Mouse (Mus musculus) ES-E14 (cell line): ENCODE measurements around the gene Gadd45a. TPM values are rescaled to one million over a fixed set of nuclear protein-coding genes. Genes with fewer than 3 reads are reported as not detected.

Experiments
- DNase-seq: peaks from one replicate; pipeline ENCODE4 v3.0.0-alpha.2; 2013; ENCODE audit warnings: low read depth, low spot score
- H3K27ac ChIP-seq: 2 replicates; pipeline ENCODE4 v1.5.1; 2012; ENCODE audit warnings: low read depth, mild to moderate bottlenecking, low read length, moderate library complexity, mixed read lengths; ENCODE audit not compliant: poor library complexity, insufficient read depth, severe bottlenecking
- H3K36me3 ChIP-seq: 2 replicates; pipeline ENCODE4 v1.6.1; 2012; ENCODE audit warnings: mild to moderate bottlenecking, low read length, moderate library complexity, mixed read lengths; ENCODE audit not compliant: control insufficient read depth, poor library complexity, insufficient read depth, severe bottlenecking
- H3K4me1 ChIP-seq, 2 experiments: fragments of 150-350 bp in 1 of 2; sonication (generic) in 1 of 2; 2 replicates each; pipeline ENCODE4 v1.6.1; 2012; ENCODE audit warnings: low read length in 2 of 2, mild to moderate bottlenecking in 1 of 2, mixed read lengths in 1 of 2; ENCODE audit not compliant: control insufficient read depth in 2 of 2, insufficient read depth in 2 of 2, poor library complexity in 1 of 2
- H3K4me3 ChIP-seq, 2 experiments: fragments of 150-350 bp in 1 of 2; sonication (generic) in 1 of 2; 2 replicates each; pipeline ENCODE4 v1.5.1; 2012; ENCODE audit warnings: low read length in 2 of 2, low read depth in 1 of 2, mild to moderate bottlenecking in 1 of 2, mixed read lengths in 1 of 2; ENCODE audit not compliant: insufficient read depth in 1 of 2, poor library complexity in 1 of 2, severe bottlenecking in 1 of 2
- H3K9ac ChIP-seq: 2 replicates; pipeline ENCODE4 v1.6.1; 2012; ENCODE audit warnings: low read depth, mild to moderate bottlenecking, low read length, mixed read lengths; ENCODE audit not compliant: poor library complexity, insufficient read depth, severe bottlenecking
- H3K9me3 ChIP-seq: fragments of 150-350 bp; sonication (generic); 2 replicates; pipeline ENCODE4 v1.6.1; 2012; ENCODE audit warnings: low read depth, mild to moderate bottlenecking, low read length; ENCODE audit not compliant: control insufficient read depth, insufficient read depth
- CHD2 ChIP-seq: IDR thresholded peaks from 2 replicates; pipeline ENCODE4 v1.6.1; 2014; ENCODE audit warnings: mild to moderate bottlenecking, low read depth, low read length, inconsistent platforms
- HCFC1 ChIP-seq: IDR thresholded peaks from 2 replicates; pipeline ENCODE4 v1.6.1; 2012; ENCODE audit warnings: low read length, inconsistent platforms, borderline replicate concordance; ENCODE audit not compliant: insufficient read depth
- MAFK ChIP-seq: IDR thresholded peaks from 2 replicates; pipeline ENCODE4 v1.6.1; 2014; ENCODE audit warnings: mild to moderate bottlenecking, low read depth, low read length, inconsistent platforms; ENCODE audit not compliant: insufficient read depth
- ZC3H11A ChIP-seq: IDR thresholded peaks from 2 replicates; pipeline ENCODE4 v1.6.1; 2012; ENCODE audit warnings: low read depth, mild to moderate bottlenecking, inconsistent platforms, low read length, borderline replicate concordance
- ZNF384 ChIP-seq: IDR thresholded peaks from 2 replicates; pipeline ENCODE4 v1.6.1; 2012; ENCODE audit warnings: low read depth, low read length, inconsistent platforms
- in situ Hi-C, 2 experiments: fragments of 600-800 bp; cut with MboI; formaldehyde crosslinking; loops; one replicate each; pipeline ENCODE4 v1.15.1; 2025; ENCODE audit warnings: low sequenced_read_pairs in 2 of 2, inconsistent platforms in 1 of 2; ENCODE audit not compliant: unreplicated experiment in 2 of 2
- total RNA-seq: library from RNA; depleted of rRNA; stranded (reverse); fragments of 300-350 nt; gene quantifications from 2 replicates; pipeline ENCODE4 v1.2.3, GENCODE M21; 2012

Gene Gadd45a
- total RNA-seq, 1 experiment, result 49.1 TPM

DNA sequence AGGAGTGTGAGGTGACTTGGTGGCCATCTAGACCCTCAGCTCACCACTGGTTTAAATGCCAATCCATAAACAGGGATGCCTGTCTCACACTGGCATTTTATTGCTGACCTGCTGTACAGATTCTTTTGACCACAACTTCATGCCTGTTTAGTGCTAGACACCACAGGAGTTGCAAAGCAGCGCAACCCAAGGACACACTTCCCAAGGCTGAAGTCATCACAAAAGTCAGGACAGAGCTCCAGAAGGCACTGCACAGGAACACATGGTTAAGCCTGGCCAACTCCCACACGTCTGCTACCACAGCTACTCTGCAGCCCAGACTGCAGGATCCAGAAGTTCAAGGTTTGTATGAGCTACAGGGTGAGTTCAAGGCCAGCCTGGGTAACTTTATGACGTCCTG lies 40.8 kb upstream of the Gadd45a start:
- DNase-seq, result no peak
- TF ChIP-seq MAFK (no peak), CHD2 (no peak)
- Histone ChIP-seq H3K9ac (no peak overlapping the region), H3K9me3 (no peaks in the 10 kb centered on the region), H3K4me3 (no peak overlapping the region), H3K4me1 (no peaks in the 10 kb centered on the region; a peak in 1 of 4 replicates), H3K27ac (no peak overlapping the region), H3K36me3 (no peaks in the 10 kb centered on the region)
- in situ Hi-C loops, result no loop called here

DNA sequence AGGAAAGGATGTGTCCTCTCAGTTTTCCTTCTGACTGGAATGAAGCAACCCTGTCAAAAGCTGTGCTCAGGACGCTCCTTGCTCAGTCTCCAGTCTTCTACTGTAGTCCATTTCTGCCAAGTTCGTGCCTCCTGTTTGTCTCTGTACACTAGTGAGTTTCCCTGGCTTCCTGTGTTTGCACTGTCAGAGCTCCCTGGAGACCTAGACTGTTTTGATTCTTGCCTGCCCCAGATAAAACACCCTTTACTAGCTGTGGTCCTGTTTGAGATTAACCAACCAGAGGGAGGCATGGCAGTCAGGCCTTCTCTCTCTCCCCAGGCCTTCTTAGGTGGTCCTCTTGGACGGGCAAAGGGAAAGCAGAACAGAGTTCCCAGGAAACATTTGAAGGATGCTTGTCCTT lies 40.2 kb upstream of the Gadd45a start:
- DNase-seq, result no peak
- TF ChIP-seq HCFC1, result no peak
- TF ChIP-seq ZNF384, result no peak
- no peak for TF ChIP-seq ZC3H11A
- no peak for TF ChIP-seq MAFK
- no peak for TF ChIP-seq CHD2
- H3K9me3 ChIP-seq, result no peaks in the 10 kb centered on the region
- H3K4me3 ChIP-seq, result no peak overlapping the region
- in situ Hi-C loops, result no loop called here
- no peak overlapping the region for H3K9ac ChIP-seq
- peaks cover 0 to 4% of the 10 kb centered on the region in 2 experiments; a peak in 2 of 4 replicates for H3K4me1 ChIP-seq
- H3K27ac ChIP-seq, result no peak overlapping the region
- H3K36me3 ChIP-seq, result no peaks in the 10 kb centered on the region

DNA sequence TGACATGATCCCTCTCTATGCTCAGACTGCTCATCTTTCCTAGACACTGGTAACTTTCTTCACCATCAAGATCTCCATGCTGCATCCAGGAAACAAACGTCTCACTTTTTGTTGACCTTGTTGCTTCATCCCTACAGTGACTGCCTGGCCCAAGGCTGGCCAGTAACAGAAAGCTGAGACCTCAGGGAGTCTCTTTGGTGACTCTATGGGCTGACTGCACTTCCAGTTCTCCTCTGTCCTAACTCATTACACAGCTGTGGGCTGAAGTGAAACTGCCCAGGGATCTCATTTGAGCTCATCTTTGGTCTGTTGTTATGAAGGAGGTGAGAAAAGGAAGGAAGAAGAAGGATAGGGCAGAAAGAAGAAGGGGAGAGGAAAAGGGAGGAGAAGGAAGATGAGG lies 39.1 kb upstream of the Gadd45a start:
- no peak overlapping the region for H3K9ac ChIP-seq
- H3K27ac ChIP-seq, result no peak overlapping the region

DNA sequence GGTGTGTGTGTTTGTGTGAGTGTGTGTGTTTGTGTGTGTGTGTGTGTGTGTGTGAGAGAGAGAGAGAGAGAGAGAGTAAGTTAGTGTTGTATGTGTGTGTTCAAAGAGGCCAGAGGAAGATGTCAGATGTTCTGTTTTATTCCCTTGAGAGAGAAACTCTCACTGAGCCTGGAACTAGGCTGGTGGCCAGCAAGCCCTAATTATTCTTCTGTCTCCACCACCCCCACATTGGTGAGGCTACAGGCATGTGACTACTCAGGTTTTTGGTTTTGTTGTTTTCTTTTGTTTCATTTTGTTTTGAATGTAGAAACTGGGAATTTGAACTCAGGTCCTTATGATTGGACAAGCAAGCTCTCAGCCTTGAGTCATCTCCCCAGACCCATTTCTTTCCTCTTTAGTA lies 37.6 kb upstream of the Gadd45a start:
- in situ Hi-C loops, result no loop called here
- DNase-seq, result no peak
- Histone ChIP-seq H3K9ac (no peak overlapping the region), H3K36me3 (no peaks in the 10 kb centered on the region), H3K27ac (no peak overlapping the region), H3K4me3 (no peak overlapping the region), H3K4me1 (peaks cover 0 to 6% of the 10 kb centered on the region in 2 experiments; a peak in 2 of 4 replicates), H3K9me3 (no peaks in the 10 kb centered on the region)
- TF ChIP-seq MAFK, result no peak
- no peak for TF ChIP-seq ZNF384
- no peak for TF ChIP-seq CHD2
- TF ChIP-seq HCFC1, result no peak
- TF ChIP-seq ZC3H11A, result no peak

More for the DNA sequence above, 39.1 kb upstream of the Gadd45a start:
- peaks cover 0 to 4% of the 10 kb centered on the region in 2 experiments; a peak in 2 of 4 replicates for H3K4me1 ChIP-seq
- no peaks in the 10 kb centered on the region for H3K9me3 ChIP-seq
- no peaks in the 10 kb centered on the region for H3K36me3 ChIP-seq
- TF ChIP-seq ZC3H11A, result no peak
- TF ChIP-seq HCFC1, result no peak
- TF ChIP-seq MAFK, result no peak
- no peak for TF ChIP-seq ZNF384
- no peak for TF ChIP-seq CHD2
- no peak for DNase-seq
- in situ Hi-C loops, result no loop called here
- H3K4me3 ChIP-seq, result no peak overlapping the region

DNA sequence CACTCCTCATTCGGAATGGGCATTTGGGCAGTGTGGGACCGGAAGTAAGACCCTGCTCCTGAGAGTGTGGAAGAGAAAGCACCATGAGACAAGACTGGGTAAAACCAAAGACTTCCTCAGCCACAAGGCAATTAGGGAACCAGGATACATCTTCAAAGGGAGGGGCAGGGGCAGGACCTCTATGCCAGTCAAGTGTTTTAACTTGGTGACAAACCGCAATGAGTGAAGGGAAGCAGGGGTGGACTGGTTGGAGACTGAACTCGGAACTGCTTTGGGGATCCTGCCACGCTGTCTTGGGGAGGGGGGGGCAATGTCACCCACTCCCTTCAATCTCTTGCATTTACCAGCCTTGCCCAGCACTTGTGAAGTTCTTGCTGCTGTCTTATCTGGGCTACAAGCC lies 36.7 kb upstream of the Gadd45a start:
- H3K36me3 ChIP-seq, result no peaks in the 10 kb centered on the region
- TF ChIP-seq MAFK (no peak), HCFC1 (no peak), ZC3H11A (no peak), ZNF384 (no peak), CHD2 (no peak)

More for the DNA sequence above, 36.7 kb upstream of the Gadd45a start:
- no peaks in the 10 kb centered on the region for H3K9me3 ChIP-seq
- no peak overlapping the region for H3K27ac ChIP-seq
- peaks cover 3 to 9% of the 10 kb centered on the region in 2 experiments; a peak in 3 of 4 replicates for H3K4me1 ChIP-seq
- in situ Hi-C loops, result no loop called here
- no peak overlapping the region for H3K9ac ChIP-seq
- DNase-seq, result no peak
- H3K4me3 ChIP-seq, result no peak overlapping the region
